Mouse (Mus musculus) limb, embryonic 12.5 days (tissue): ENCODE measurements around the gene Klk7. TPM values are rescaled to one million over a fixed set of nuclear protein-coding genes. Genes with fewer than 3 reads are reported as not detected.

Source experiments
- ATAC-seq: fragments of 200-750 bp; cut with Nextera tagmentation; 2 replicates; pipeline ENCODE4 v1.8.0; 2017; ENCODE audit warnings: low read depth, moderate TSS enrichment; ENCODE audit not compliant: insufficient number of reproducible peaks, insufficient read depth, low FRiP score, low TSS enrichment
- H3K27ac ChIP-seq: fragments of 300-500 bp; sonication (generic); 2 replicates; pipeline ENCODE4 v1.5.1; 2016; ENCODE audit warnings: mild to moderate bottlenecking, moderate library complexity
- H3K27me3 ChIP-seq: fragments of 300-500 bp; sonication (generic); 2 replicates; pipeline ENCODE4 v1.6.1; 2016; ENCODE audit warnings: mild to moderate bottlenecking, moderate library complexity
- H3K36me3 ChIP-seq: fragments of 300-500 bp; sonication (generic); 2 replicates; pipeline ENCODE4 v1.6.1; 2016; ENCODE audit warnings: mild to moderate bottlenecking, moderate library complexity
- H3K4me1 ChIP-seq: fragments of 300-500 bp; sonication (generic); replicated peaks from 2 replicates; pipeline ENCODE4 v1.6.1; 2016
- H3K4me2 ChIP-seq: fragments of 300-500 bp; sonication (generic); 2 replicates; pipeline ENCODE4 v1.6.1; 2016; ENCODE audit warnings: mild to moderate bottlenecking, moderate library complexity
- H3K4me3 ChIP-seq: fragments of 300-500 bp; sonication (generic); replicated peaks from 2 replicates; pipeline ENCODE4 v1.5.1; 2016; ENCODE audit warnings: mild to moderate bottlenecking
- H3K9ac ChIP-seq: fragments of 300-500 bp; sonication (generic); replicated peaks from 2 replicates; pipeline ENCODE4 v1.6.1; 2016; ENCODE audit warnings: mild to moderate bottlenecking, moderate library complexity
- H3K9me3 ChIP-seq: fragments of 300-500 bp; sonication (generic); 2 replicates; pipeline ENCODE4 v1.6.1; 2016; ENCODE audit warnings: mild to moderate bottlenecking, moderate library complexity
- WGBS: fragments of 180-500 bp; shearing (Covaris S2); methylation state at CpG from one replicate; pipeline ENCODE4 v1.1.7; 2016; 5-methylcytosine and 5-hydroxymethylcytosine counted together
- polyA plus RNA-seq: library from polyadenylated mRNA; unstranded; fragments of >200 nt; fragmentation: Nextera tagmentation; extraction: Ambion mirVana; gene quantifications from 2 replicates; pipeline ENCODE4 v1.2.1, GENCODE M21; 2016

Klk7 gene
- 0.10 TPM in 1 of 2 replicates, not detected in the other for polyA plus RNA-seq

DNA sequence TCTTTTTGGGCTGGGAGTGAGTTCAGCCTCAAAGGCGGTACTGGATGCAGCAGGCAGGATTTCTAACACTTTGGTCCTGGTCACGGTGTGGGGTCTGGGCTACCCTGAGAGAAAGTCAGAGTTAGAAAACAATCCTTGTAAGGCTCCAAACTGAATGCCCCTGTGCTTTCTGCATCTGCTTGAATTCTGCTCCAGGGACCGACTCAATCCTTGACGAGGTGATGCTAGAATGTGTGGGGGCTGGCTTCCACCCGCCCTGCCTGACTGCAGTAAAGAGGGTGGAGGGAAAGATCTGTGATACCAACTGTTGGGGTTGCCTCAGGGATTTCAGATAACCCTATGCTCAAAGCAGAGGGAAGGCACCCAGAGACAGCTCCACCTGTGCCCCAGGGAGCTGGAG is at the start of gene Klk7:
Gene Klk7 (plus strand): TSS at position 301 of the 400 bp plus-strand sequence.
- no peak within 1 kb of the TSS for H3K4me3 ChIP-seq
- 33% methylated on average over 5 of the region's 5 CpGs for WGBS
- no peaks in the 10 kb centered on the region for H3K4me1 ChIP-seq
- no peaks in the 10 kb centered on the region for H3K9me3 ChIP-seq
- peaks cover 9% of the 10 kb centered on the region for H3K27me3 ChIP-seq
- no peaks in the 10 kb centered on the region for H3K36me3 ChIP-seq
- no peak for ATAC-seq
- no peak within 1 kb of the TSS for H3K4me2 ChIP-seq
- H3K9ac ChIP-seq, result no peak within 1 kb of the TSS
- no peak within 1 kb of the TSS for H3K27ac ChIP-seq

DNA sequence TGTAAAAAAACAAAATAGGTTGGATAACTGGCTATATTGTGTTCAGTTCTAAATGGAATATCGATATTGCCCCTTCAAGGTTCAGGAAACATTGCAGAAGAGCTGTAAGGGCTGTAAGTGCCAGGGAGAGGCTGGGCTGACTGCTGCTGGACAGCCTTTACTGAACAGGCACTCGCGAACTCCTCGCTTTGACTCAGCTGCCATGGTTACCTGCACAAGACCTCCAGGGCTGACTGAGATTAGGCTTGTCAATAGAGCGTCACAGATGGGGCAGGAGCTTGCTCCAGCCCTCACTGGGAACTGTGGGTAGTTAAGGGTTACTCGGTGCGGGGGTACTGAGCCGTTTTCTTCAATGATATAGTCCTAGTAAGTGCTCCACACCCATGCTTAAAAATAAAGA is 44.6 kb upstream of the Klk7 start:
- no peak overlapping the region for H3K9ac ChIP-seq
- no peaks in the 10 kb centered on the region for H3K36me3 ChIP-seq
- H3K4me1 ChIP-seq, result no peaks in the 10 kb centered on the region
- no peak overlapping the region for H3K4me3 ChIP-seq
- 61% methylated on average over 8 of the region's 8 CpGs for WGBS
- H3K27ac ChIP-seq, result no peak overlapping the region
- no peak overlapping the region for H3K4me2 ChIP-seq
- no peaks in the 10 kb centered on the region for H3K27me3 ChIP-seq
- no peaks in the 10 kb centered on the region for H3K9me3 ChIP-seq
- no peak for ATAC-seq

DNA sequence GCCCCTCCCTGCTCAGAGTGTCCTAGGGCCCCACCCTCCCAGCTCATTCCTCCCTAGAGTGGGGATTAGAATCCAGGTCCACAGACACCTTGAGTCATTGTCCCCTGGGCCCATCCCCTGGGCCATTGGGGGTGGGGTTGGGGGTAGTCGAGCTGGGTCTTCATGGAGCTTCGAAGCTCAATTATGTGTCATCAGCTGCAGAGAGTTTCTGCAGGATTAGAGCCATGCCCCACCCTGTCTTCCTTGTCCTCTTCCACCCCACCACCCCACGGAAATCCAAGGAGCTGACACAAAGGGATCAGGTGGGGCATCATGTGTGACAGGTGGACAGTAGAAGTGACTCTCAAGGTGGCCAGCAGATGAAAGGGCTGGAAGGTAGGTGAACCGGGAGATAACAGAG is 42.5 kb upstream of the Klk7 start, which contains the start of gene Klk12:
Gene Klk12 (plus strand): TSS at position 301 of the 400 bp plus-strand sequence.
- Histone ChIP-seq H3K4me1 (no peaks in the 10 kb centered on the region), H3K27me3 (no peaks in the 10 kb centered on the region), H3K27ac (no peak within 1 kb of the TSS), H3K9ac (no peak within 1 kb of the TSS), H3K4me2 (no peak within 1 kb of the TSS), H3K4me3 (no peak within 1 kb of the TSS), H3K36me3 (no peaks in the 10 kb centered on the region), H3K9me3 (no peaks in the 10 kb centered on the region)
- ATAC-seq, result no peak
- WGBS, result 80% methylated on average over 4 of the region's 4 CpGs

DNA sequence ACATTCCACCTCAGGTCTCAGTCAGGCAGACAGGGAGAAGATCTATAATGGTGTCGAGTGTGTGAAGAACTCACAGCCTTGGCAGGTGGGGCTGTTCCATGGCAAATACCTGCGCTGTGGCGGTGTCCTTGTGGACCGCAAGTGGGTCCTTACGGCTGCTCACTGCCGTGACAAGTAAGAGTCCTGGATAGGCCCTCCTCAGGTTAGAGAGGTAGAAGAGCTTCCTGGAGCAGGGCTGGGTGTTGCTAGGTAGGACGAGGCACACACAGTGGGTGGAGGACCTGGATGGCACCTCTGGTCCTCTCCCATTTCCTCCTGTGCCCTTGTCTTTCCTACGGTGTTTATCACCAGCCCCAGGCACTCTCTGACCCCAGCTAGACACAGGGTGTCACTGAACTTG is 41.5 kb upstream of the Klk7 start:
- WGBS, result 89% methylated on average over 8 of the region's 8 CpGs
- Histone ChIP-seq H3K4me3 (no peak overlapping the region), H3K9ac (no peak overlapping the region), H3K36me3 (no peaks in the 10 kb centered on the region), H3K4me2 (no peak overlapping the region), H3K4me1 (no peaks in the 10 kb centered on the region), H3K27me3 (no peaks in the 10 kb centered on the region), H3K27ac (no peak overlapping the region), H3K9me3 (no peaks in the 10 kb centered on the region)
- ATAC-seq, result no peak

DNA sequence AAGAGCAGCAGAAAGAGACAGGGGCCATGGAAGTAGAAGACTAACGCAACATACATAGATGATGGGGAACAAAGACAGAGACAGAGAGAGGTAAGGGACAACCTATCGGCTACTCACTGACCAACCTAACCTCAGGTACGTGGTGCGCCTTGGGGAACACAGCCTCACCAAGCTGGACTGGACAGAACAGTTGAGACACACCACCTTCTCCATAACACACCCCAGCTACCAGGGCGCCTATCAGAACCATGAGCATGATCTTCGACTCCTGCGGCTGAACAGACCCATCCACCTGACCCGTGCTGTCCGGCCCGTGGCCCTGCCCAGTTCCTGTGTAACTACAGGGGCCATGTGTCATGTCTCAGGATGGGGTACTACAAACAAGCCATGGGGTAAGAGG is 40.4 kb upstream of the Klk7 start:
- ATAC-seq, result no peak
- H3K36me3 ChIP-seq, result no peaks in the 10 kb centered on the region
- H3K9me3 ChIP-seq, result no peaks in the 10 kb centered on the region
- H3K27me3 ChIP-seq, result no peaks in the 10 kb centered on the region
- H3K9ac ChIP-seq, result no peak overlapping the region
- H3K4me2 ChIP-seq, result no peak overlapping the region
- no peaks in the 10 kb centered on the region for H3K4me1 ChIP-seq
- no peak overlapping the region for H3K4me3 ChIP-seq
- WGBS, result 95% methylated on average over 10 of the region's 10 CpGs
- H3K27ac ChIP-seq, result no peak overlapping the region

DNA sequence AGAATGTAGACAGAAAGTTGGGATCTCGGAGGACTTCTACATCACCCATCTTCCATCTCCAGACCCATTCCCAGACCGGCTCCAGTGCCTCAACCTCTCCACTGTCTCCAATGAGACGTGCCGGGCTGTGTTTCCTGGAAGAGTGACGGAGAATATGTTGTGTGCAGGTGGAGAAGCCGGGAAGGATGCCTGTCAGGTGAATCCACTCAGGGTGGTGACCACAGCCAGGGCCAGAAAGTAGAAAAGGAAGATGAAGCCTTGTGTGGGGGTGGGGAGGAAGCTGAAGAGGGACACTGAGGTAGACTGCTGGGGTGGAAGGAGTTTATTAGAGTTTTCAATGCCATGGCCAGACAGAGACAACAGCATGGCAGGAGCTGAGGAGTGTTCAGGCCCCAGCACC is 39.2 kb upstream of the Klk7 start:
- WGBS, result 89% methylated on average over 6 of the region's 6 CpGs
- Histone ChIP-seq H3K4me3 (no peak overlapping the region), H3K36me3 (no peaks in the 10 kb centered on the region), H3K4me2 (no peak overlapping the region), H3K27me3 (no peaks in the 10 kb centered on the region), H3K27ac (no peak overlapping the region), H3K4me1 (no peaks in the 10 kb centered on the region), H3K9ac (no peak overlapping the region), H3K9me3 (no peaks in the 10 kb centered on the region)
- no peak for ATAC-seq

DNA sequence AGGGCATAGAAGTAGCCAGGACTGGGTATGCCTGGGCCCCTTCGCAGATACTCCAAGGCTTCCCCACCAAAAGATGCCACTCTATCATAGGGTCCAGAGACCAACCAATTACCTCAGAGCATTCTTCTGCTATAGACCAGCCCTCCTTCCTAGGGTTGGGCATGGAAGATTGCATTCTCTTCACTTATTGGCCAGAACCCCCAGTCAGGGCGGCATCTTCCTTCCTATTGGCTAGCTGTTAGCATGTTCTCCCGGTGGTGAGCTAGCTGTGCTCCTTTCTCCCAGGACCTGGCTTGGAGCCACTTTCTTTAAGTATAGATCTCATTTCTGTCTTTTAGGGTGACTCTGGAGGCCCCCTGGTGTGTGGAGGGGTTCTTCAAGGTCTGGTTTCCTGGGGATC is 38.2 kb upstream of the Klk7 start:
- no peak overlapping the region for H3K27ac ChIP-seq
- 71% methylated on average over 3 of the region's 3 CpGs for WGBS
- H3K27me3 ChIP-seq, result no peaks in the 10 kb centered on the region
- no peak overlapping the region for H3K4me2 ChIP-seq
- no peaks in the 10 kb centered on the region for H3K4me1 ChIP-seq
- no peaks in the 10 kb centered on the region for H3K36me3 ChIP-seq
- H3K9me3 ChIP-seq, result no peaks in the 10 kb centered on the region
- H3K9ac ChIP-seq, result no peak overlapping the region
- no peak overlapping the region for H3K4me3 ChIP-seq
- no peak for ATAC-seq

DNA sequence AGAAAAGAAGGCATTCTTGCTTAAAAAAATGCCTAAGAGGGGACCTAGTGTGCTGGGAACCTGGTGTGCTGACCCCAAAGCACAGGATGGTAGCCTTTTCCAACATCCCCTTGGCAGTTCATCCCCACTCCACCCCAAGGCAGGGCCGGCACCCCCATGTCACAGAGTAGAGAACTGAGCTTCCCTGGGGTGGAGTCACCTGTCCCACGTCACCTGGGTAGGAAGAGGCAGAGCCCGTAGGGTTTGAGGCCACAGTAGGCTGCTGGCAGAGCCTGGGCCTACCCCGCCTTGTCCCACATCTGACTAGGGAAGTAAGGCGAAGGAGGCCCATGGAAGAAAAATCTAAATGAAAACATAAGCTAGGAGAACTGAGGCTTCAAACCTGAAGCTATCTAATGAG is 36.7 kb upstream of the Klk7 start, which contains the start of gene Klk11:
Gene Klk11 (plus strand): TSS at position 241 of the 400 bp plus-strand sequence.
- Histone ChIP-seq H3K27ac (no peak within 1 kb of the TSS), H3K4me3 (no peak within 1 kb of the TSS), H3K4me1 (no peaks in the 10 kb centered on the region), H3K4me2 (no peak within 1 kb of the TSS), H3K9ac (no peak within 1 kb of the TSS), H3K9me3 (no peaks in the 10 kb centered on the region), H3K27me3 (no peaks in the 10 kb centered on the region), H3K36me3 (no peaks in the 10 kb centered on the region)
- ATAC-seq, result no peak
- WGBS, result 84% methylated on average over 5 of the region's 5 CpGs

DNA sequence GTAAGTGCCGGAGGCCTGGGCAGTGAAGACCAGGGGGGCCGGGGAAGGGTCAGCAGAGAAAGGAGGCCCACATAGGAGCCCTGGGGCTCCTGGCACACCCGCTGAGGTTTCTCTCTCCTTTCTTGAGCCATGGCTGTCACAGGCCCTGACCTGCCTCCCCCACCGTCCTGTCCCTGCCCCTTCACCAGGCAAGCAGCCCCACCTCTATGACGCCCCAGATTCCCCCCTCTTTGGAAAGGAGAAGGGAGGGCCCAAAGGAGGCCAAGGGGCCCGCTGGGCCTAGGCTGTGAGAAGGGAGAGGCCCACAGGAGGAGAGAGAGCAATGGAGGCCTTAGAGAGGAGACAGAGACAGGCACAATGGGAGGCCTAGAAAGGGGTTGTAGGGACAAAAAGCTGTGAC is 36.3 kb upstream of the Klk7 start:
- ATAC-seq, result no peak
- Histone ChIP-seq H3K9ac (no peak overlapping the region), H3K4me2 (no peak overlapping the region), H3K4me1 (no peaks in the 10 kb centered on the region), H3K27ac (no peak overlapping the region), H3K36me3 (no peaks in the 10 kb centered on the region), H3K4me3 (no peak overlapping the region), H3K27me3 (no peaks in the 10 kb centered on the region), H3K9me3 (no peaks in the 10 kb centered on the region)
- WGBS, result 58% methylated on average over 6 of the region's 6 CpGs

DNA sequence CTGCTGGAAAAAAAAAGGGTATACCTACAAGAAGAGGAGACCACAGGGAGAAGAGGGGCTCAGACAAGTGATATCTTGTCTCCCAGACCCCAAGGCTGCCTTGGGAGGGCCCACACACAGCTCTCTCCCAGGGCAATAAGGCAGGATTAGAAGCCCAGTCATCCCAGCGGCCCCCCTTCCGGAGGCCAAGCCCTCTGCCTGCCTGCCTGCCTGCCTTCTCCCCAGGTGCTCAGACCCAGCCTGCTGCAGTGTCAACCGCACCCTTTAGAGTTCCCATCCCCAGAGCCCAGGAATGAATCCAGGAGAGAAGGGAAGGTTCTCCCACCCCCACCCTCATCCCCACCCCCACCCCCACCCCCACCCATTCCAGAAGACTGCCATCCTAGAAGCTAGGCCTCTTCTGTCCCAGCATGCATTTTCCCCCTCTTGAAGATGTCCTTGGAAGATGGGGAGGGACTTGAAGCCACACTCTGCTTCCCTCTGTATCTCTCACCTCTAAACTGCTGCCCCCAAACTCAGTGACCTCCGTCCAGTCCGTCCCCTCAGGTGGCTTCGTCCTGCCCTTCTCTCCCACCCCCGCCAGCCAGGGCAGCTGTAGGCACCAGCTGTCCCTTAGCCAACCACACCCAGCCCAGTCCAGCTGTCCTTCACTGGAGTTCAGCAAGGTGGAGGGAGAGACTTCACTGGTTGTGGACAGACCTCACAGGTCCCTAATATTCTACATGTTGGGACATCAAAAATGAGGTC is 35.6 kb upstream of the Klk7 start:
- 48% methylated on average over 7 of the region's 7 CpGs for WGBS
- Histone ChIP-seq H3K36me3 (no peaks in the 10 kb centered on the region), H3K4me1 (no peaks in the 10 kb centered on the region), H3K27ac (no peak overlapping the region), H3K27me3 (no peaks in the 10 kb centered on the region), H3K9me3 (no peaks in the 10 kb centered on the region), H3K4me3 (no peak overlapping the region), H3K4me2 (no peak overlapping the region), H3K9ac (no peak overlapping the region)
- no peak for ATAC-seq

DNA sequence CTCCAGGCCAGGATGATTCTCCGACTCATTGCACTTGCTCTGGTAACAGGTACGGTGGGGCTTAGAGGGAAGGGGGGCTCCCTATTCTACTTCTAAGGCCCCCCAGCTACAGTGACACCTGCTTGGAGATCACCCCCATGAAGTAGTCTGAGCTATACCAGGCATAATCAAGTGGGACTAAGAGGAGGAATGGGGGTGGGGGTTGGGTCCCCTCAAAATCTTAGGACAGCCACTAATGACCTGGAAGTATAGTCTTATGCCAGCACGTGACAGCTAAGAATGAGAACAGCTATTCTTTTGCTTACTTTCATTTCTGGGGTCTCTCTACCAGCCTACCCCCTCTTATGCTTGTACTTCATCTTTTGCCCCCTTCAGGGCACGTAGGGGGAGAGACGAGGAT is 34.6 kb upstream of the Klk7 start:
- H3K27me3 ChIP-seq, result peaks cover 3% of the 10 kb centered on the region; the same call in 1 of the 2 replicates
- no peak overlapping the region for H3K4me3 ChIP-seq
- H3K4me2 ChIP-seq, result no peak overlapping the region
- no peak overlapping the region for H3K27ac ChIP-seq
- WGBS, result 79% methylated on average over 5 of the region's 5 CpGs
- H3K4me1 ChIP-seq, result no peaks in the 10 kb centered on the region
- no peaks in the 10 kb centered on the region for H3K9me3 ChIP-seq
- H3K36me3 ChIP-seq, result no peaks in the 10 kb centered on the region
- ATAC-seq, result no peak
- no peak overlapping the region for H3K9ac ChIP-seq

DNA sequence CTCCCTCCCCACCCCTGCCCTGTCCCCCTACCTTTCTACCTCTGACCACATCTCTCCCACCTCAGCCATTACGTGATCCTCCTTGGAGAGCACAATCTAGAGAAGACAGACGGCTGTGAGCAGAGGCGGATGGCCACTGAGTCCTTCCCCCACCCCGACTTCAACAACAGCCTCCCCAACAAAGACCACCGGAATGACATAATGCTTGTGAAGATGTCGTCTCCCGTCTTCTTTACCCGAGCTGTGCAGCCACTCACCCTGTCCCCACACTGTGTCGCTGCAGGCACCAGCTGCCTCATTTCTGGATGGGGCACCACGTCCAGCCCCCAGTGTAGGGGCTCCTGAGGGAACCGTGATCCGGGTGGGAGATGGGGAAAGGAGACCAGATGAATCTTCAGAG is 33.7 kb upstream of the Klk7 start:
- Histone ChIP-seq H3K4me3 (no peak overlapping the region), H3K4me2 (no peak overlapping the region), H3K27ac (no peak overlapping the region), H3K36me3 (no peaks in the 10 kb centered on the region), H3K27me3 (peaks cover 6% of the 10 kb centered on the region; the same call in 1 of the 2 replicates), H3K9me3 (no peaks in the 10 kb centered on the region), H3K9ac (no peak overlapping the region), H3K4me1 (no peaks in the 10 kb centered on the region)
- ATAC-seq, result no peak
- 90% methylated on average over 12 of the region's 12 CpGs for WGBS
